Mouse (Mus musculus): ENCODE measurements around the gene Gnai2.

DNA sequence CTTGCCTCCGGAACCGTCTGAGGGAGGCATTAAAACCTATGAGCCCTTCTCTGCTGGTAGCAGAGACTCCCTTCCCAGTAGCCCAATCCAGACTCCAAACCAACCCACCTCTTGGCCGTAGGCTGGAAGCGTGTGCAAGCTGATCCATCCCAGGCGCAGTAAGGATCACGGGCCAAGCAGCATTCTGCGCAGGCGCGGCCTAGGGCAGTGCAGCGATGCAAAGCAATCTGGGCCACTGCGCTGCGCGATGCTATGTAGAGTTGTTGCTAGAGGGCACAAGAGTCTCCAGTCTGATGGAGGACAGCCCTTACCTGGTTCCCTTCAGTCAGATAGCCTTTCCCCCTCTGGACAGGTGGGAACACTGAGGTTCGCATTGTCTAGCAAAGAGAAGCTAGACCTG is 35.3 kb downstream of the Gnai2 start:
- TF ChIP-seq CTCF (IDR thresholded peaks at IDR 0.05; ENCODE audit: low read depth) (no peak), EP300 (IDR thresholded peaks at IDR 0.05; ENCODE audit: low read depth) (no peak)
